Mouse (Mus musculus) heart, postnatal 36 days (tissue): ENCODE data around the gene Diaph2. TPM values are rescaled to one million over a fixed set of nuclear protein-coding genes. Genes with fewer than 3 reads are reported as not detected.
"Not testable (repeated sequence)": the region's sequence is repeated elsewhere in the genome, so short reads cannot be mapped to it uniquely, and the experiment has no call there.

ENCODE experiments used
- DNase-seq, 2 experiments: peaks; one replicate each; pipeline ENCODE4 v3.0.0; 2021 to 2022
- intact Hi-C: fragments of 180-260 bp; cut with DNase I; formaldehyde crosslinking; loops from one replicate; pipeline ENCODE4 v1.15.1; 2025
- total RNA-seq, 2 experiments: library from RNA; stranded (reverse); gene quantifications; 2 replicates each; pipeline ENCODE4 v1.2.3; 2021

Gene Diaph2
- total RNA-seq, 2 experiments from 2014 or later: 14.1 to 14.5 TPM

GRCm38 (mm10) chrX:130253664-130254063 lies 504.1 kb downstream of the Diaph2 start:
- no peak for DNase-seq
- intact Hi-C loops: no loop called here

GRCm38 (mm10) chrX:130265707-130266106 lies 516.2 kb downstream of the Diaph2 start:
- intact Hi-C loops: no loop called here
- no peak for DNase-seq

- intact Hi-C loops: no loop called here
- no peak for DNase-seq
Measured at GRCm38 (mm10) chrX:130279144-130279543, 529.6 kb downstream of the Diaph2 start.

GRCm38 (mm10) chrX:130281484-130281883 lies 531.9 kb downstream of the Diaph2 start:
- DNase-seq: no peak
- intact Hi-C loops: no loop called here

- intact Hi-C loops: no loop called here
- DNase-seq: no peak
Measured at GRCm38 (mm10) chrX:130287032-130287431, 537.5 kb downstream of the Diaph2 start.

GRCm38 (mm10) chrX:130289775-130290174 lies 540.2 kb downstream of the Diaph2 start:
- no peak for DNase-seq
- intact Hi-C loops: no loop called here

GRCm38 (mm10) chrX:130350808-130351435 lies 601.4 kb downstream of the Diaph2 start:
- DNase-seq: no peak
- intact Hi-C loops: no loop called here

- DNase-seq: no peak
- intact Hi-C loops: no loop called here
Measured at GRCm38 (mm10) chrX:130351480-130351879, 601.9 kb downstream of the Diaph2 start.

- DNase-seq: no peak
- intact Hi-C loops: no loop called here
Measured at GRCm38 (mm10) chrX:130393508-130394145, 644.1 kb downstream of the Diaph2 start.

- DNase-seq: no peak
- intact Hi-C loops: no loop called here
Measured at GRCm38 (mm10) chrX:130403214-130403613, 653.7 kb downstream of the Diaph2 start.

- DNase-seq: peak in 1 of 2 experiments; percentile 11
- intact Hi-C loops: not testable (repeated sequence)
Measured at GRCm38 (mm10) chrX:130407471-130407870, 657.9 kb downstream of the Diaph2 start.

- intact Hi-C loops: no loop called here
- DNase-seq: no peak
Measured at GRCm38 (mm10) chrX:130408985-130409384, 659.4 kb downstream of the Diaph2 start.

- no peak for DNase-seq
- intact Hi-C loops: no loop called here
Measured at GRCm38 (mm10) chrX:130423134-130423533, 673.6 kb downstream of the Diaph2 start.

GRCm38 (mm10) chrX:130451822-130452487 lies 702.4 kb downstream of the Diaph2 start:
- DNase-seq: no peak
- intact Hi-C loops: no loop called here

- DNase-seq: no peak
- intact Hi-C loops: no loop called here
Measured at GRCm38 (mm10) chrX:130452488-130452823, 702.9 kb downstream of the Diaph2 start.

- intact Hi-C loops: no loop called here
- DNase-seq: no peak
Measured at GRCm38 (mm10) chrX:130473133-130473532, 723.6 kb downstream of the Diaph2 start.

- intact Hi-C loops: no loop called here
- no peak for DNase-seq
Measured at GRCm38 (mm10) chrX:130480877-130481276, 731.3 kb downstream of the Diaph2 start.

GRCm38 (mm10) chrX:130502680-130503464 lies 753.3 kb downstream of the Diaph2 start:
- DNase-seq: no peak
- intact Hi-C loops: no loop called here

GRCm38 (mm10) chrX:130503465-130503860 lies 753.9 kb downstream of the Diaph2 start:
- DNase-seq: no peak
- intact Hi-C loops: no loop called here

- no peak for DNase-seq
- intact Hi-C loops: no loop called here
Measured at GRCm38 (mm10) chrX:130505626-130506025, 756.1 kb downstream of the Diaph2 start.
